Mouse (Mus musculus) left cerebral cortex, adult 8-10 months (tissue): ENCODE results near the gene Ift43. TPM values are rescaled to one million over a fixed set of nuclear protein-coding genes. Genes with fewer than 3 reads are reported as not detected.

Experiments used
- DNase-seq, 2 experiments: peaks; one replicate each; pipeline ENCODE4 v3.0.0; 2022; ENCODE audit warnings: low spot score in 2 of 2
- total RNA-seq, 4 experiments: library from RNA; stranded (reverse); gene quantifications; 2 replicates each; pipeline ENCODE4 v1.2.4; 2022

The Ift43 gene
- 10 to 100 TPM; 13.8 to 16.1 (median 15.1) TPM for total RNA-seq

DNA sequence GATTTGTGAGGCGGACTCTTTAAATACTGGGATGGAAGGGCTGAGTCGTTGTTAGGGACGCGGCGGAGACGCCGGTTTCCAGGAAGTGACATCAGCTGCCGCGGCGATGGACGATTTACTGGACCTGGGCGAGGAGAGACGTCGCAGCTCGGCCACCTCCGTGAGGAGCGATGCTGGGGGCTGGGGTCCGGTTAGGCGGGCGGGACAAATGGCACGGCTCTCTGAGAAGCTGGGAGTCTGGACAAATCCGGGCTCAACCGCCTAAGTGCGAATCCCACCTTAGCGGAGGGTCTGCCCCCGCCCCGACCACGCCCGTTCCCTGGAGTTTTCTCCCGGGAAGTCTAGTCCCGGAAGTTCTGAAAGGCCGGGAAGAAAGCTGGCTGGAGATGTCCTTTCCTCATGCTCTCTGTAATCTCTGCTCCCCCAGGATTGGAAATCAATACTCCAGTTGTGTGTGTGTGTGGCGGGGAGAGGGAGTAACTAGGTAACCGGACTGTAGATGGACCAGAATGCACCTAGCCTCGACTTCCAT lies at the start of gene Ift43:
Gene Ift43, plus strand, starts transcription at position 61 of the 532 bp plus-strand sequence.
- peak; percentile 62 to 69 for DNase-seq

DNA sequence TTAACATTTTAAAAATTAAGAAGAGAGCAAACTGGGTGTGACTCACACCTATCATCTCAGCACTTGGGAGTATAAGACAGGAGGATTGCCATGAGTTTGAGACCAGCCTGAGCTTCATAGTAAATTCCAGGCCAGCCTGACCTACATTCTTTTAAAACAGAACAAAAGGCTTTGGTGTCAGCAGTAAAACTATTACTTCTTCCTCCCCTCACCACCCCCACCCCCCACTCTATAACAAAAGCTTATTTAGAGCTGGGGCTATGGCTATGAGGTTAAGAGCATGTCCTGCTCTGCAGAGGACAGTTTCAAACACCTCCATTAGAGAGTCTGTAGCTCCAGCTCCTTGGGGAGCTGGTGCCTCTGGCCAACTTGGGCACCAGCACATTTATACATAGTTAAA lies 46.8 kb upstream of the Ift43 start:
- DNase-seq = no peak

DNA sequence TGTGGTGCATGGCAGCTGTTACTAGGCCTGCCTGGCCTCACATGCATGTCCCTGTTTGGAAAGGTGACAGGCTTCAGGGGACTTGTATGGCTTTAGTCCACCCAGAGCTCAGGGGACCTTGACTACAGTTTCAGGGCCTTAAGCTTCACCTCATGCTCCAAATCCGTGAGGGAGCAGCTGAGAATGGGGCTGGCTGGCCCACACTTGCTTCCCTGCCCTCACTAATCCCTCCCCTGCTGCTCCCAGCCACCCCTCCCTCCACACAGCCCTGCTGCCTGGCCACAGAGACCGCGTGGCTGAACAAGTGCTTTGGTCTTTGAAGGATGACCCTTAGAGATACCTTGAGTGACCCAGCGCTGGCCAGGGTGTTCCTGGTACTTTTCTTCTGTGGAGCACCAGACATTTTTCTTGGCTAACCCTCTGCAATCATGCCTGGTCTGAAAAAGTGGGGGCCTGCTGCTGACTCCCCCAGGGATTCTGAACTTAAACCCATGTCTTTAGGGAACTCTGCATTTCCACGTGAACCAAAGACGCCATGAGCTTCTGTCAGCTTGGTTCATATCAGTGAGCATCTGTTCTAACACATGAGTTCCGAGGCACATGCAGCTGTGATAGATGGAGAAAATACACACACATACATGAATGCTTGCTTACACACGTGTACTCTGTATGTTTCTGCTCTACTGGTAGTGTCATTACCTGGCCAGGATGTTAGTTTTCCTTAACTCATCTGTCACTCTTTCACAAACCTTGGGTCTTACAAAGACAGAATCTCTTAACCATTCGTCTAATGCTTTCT lies 45.8 kb upstream of the Ift43 start:
- DNase-seq = no peak

DNA sequence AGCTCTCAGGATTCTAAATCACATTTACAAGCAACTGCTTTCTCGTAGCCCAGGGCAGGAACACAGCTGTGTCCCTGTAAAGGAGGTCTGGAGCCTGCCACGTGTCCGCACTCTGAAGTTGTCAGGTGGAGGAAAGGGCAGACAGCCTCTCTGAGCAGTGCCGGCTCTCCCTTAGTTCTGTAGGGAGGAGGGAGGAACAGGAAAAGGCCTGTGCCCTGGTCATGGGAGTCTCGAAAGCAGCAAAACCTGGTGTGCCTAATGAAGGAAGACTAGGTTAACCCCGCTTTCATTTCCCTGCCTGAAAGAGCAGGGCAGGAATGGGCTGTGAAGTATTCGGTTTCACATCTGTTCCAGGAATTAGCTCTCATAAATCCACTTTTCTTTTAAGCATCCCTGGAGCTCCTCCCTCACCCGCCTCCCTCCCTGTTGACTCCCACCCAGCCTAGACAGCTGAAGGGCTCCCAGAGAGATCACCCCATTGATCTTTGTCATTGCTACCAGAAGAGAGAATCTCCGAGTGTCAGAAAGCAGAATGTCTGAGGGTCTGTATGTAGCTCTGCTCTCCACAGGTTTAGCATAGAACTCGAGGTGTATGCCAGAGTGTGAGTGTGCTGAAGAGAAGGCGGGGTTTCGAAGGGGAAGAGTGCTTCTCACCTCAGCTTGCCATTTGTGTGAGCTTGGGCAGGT lies 45.0 kb upstream of the Ift43 start:
- no peak for DNase-seq

DNA sequence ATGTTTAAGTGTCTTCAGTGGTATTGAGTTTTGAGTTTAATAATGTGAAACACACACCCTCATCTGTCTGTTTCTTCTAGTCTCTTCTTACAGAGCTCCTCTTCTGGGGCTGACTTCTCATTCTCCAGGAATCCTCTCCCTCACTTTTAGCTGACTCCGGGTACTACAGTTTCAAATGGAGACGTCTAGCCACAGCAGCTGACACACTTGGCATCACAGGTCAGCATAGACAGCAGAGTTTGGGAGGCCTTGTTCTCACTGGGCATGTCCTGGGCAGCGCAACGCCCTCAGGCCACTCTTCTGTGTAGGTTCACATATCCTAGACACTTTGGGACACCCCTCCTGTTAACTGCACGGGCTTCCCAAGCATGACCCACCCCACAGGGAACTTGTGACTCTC lies 43.3 kb upstream of the Ift43 start:
- DNase-seq = no peak

DNA sequence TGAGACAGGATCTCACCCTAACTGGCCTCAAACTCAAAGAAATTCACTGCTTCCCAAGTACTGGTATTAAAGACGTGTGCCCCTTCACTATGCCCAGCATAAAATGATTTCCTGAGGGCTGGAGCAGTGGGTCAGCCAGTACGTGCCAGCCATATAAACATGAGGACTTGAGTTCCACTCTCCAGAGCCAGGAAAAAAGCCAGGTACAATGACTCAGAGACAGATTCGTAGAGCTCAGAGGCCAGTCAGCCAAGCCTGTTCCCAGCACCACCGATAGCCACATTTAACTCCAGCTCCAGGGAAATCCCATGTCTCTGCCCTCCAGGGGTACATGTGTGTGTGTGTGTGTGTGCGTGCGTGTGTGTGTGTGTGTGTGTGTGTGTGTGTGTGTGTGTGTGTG lies 42.6 kb upstream of the Ift43 start:
- DNase-seq = no peak

DNA sequence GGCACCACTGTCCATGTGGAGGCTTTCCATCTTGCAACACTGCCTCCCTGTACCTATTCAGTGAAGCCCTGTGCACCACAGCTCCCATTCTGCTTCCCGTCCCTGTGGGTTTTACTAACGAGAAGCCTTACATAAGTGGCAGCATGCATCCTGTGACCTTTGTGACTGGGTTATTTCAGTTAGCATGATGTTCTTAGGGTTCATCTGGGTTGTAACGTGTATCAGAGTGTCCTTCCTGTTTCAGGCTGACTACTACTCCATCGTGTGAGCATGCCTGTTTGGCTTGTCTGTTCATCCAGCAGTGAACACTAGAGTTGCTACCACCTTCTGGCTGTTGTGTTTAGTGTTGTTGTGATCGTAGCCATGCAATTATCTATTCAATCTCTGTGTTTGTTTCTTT lies 36.2 kb upstream of the Ift43 start:
- DNase-seq = no peak

DNA sequence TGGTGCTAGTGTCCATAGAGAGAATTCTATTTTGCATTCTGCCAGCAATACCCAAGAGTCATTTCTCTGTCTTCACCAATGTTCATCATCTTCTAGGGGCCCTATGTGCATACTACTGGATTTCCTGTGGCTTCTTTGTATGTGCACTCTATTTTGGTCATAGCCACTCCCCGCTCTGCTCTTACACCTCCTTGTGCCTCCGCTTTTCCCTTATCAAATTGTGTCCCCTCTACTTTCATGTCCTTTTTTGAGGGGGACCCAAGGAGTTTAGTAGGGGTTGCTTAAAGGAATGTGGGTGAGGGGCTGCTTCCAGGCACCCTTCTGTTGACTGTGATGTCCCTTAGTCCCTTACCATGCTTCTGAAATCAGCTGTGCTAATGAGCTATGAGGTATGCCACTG lies 35.6 kb upstream of the Ift43 start:
- no peak for DNase-seq

DNA sequence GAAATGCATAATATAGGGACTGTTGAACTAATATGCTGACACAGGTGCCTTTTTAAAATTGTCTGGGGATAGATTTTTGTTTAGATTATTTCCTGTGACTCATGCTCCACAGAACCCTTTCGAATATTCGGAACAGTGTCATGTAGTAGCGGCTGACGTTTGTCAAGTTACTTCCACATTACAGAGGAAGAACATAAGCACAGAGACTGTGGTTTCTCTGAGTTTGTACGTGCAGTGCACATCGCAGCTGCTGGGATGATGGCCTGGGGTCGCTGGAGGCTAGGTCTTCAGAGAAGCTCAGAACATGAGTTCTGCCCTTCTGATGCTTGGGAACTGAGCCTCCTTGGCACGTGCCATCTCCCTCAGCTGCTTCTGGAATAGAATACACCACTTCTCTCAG lies 35.0 kb upstream of the Ift43 start:
- no peak for DNase-seq

DNA sequence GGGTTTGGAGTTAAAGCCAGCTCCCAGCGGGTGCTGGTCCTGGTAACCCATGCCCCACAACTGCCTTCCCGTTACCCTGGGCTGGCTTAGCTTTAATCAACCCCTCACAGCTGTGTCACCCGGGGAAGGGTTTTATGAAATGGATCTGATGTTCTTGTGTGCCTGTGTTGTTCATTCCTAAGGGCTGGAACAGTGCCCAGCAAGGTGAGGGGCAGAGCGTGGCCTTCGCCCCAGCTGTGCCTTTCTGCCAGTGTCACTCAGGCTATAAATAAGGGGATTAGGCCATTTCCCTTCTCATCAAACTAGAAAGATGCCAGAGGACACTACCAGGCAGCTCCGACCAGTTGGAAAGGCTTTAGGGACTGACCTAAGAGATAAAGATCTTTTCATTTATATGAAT lies 32.5 kb upstream of the Ift43 start:
- no peak for DNase-seq

DNA sequence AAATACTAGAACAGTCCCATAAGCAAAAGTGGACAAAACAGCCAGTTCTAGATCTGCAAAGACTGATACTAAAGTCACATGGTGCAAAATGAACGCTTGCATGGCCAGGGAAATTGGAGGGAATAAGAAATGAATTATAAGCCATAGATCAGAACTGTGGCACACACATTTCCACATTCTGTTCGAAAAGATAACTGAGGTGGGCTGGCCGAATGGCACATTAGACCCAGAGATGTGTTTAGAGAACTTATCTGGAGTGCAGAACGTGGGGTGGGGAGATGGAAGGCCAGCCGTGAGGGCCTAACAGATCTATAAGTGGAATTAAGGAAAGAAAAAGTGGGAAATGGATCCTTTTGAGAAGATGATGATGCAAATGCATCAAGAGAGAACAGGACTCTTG lies 30.9 kb upstream of the Ift43 start:
- no peak for DNase-seq

DNA sequence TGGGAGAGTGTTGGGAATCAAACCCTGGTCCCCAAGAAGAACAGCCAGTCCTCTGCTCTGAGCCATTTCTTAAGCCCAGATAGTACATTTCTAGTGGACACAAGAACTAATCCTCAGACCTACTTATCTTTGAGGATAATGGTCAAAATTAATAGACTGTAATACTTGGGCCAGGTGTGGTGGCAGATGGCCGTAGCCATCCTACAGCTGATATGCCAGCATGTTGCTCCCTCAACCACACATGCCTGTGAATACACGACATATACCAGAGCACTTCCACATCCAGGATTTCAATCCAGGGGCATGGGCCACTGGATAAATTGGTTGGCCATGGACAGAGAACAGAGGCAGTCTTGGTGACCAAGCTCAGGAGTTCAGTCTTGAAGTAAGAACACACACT lies 27.0 kb upstream of the Ift43 start:
- no peak for DNase-seq

DNA sequence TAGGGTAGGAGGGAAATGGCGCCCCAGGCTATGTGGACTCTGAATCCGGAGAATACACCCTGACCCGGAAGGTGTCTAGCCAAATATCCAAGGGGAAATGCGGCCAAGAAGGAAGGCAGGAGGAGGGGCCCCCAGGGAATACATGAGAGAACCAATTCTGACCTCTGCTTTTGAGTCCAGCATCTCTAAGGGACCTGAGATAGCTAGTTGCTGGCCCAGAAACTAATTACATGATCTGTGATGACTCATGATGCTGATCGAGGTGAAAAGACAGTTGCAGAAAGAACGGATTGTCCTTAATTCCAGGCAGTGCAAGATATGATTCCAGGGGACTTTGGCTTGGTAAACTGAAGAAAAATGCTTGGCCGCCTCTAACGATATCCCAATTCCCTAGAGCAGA lies 25.4 kb upstream of the Ift43 start:
- DNase-seq = no peak

DNA sequence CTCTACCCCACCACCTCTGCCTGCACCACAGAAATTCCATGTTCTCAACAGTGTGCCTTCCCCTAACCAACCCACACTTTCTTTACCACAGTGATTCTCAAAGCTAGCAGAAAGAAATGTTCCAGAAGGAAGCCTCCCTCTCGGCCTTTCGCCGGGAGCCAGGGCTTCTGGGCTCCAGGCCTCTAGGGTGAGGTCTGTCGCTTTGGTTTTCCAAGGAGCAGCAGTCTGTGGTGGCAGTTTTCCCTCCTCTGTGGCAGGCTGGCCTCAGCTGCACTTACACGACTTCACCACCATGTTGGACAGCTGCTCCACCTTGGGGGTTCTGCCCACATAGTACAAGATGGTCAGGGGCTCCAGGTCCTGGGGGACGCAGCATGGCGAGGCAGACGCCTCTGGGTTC lies 24.8 kb upstream of the Ift43 start:
- no peak for DNase-seq

DNA sequence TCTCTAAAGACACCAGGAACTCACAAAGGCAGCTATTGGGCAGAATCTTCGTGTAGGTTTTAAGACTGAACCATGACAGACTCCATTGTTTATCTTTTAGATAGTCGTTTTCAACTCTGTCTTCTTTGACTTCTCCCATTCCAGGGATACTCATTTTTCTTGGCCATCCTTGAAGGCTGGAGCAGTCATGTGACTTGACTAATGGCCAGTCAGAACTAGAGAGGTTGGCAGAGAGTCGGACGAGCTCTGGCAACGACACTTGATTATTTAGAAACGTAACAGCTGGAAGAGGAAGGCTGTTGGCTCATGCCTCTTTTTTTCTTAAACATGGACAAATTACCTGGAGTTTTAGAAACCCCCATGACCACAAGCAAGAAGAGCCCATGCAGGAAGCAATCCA lies 23.0 kb upstream of the Ift43 start:
- no peak for DNase-seq

DNA sequence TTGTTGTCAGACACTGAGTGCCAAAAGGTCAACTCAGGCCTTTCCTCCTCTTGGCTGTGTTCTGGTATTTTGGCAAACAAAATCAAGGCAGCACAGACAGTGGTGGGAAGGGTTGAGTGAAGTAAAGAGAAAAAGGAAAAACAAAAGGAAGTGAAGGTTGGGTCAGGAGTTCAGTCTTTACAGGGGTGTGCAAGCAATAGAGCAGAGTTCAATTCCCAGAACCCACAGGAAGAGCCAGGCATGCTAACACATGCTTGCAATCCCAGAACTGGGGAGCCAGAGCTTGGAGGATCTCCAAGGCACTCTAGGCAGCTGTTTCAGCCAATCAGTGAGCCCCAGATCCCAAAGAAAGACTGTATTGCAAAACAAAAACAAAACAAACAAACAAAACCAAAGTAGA lies 17.5 kb upstream of the Ift43 start:
- DNase-seq = no peak

DNA sequence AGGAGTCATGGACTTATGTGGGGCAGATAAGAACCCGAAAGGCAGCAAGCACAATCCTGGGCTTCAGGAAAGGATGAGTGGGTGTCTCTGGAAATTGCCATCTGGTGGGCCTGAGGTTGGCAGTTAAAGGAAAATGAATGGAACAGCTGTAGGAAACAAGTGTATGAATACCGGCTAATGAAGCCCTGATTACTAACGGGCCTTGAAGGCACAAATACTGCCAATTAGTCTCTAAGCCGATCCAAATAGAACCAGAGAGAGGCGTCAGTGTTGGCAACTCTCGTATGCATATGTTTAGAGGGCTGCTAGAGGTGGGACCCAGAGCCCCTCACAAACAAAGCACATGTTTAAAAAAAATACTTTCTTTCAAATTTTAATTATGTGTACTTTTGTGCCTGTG lies 10.9 kb upstream of the Ift43 start:
- DNase-seq = no peak

DNA sequence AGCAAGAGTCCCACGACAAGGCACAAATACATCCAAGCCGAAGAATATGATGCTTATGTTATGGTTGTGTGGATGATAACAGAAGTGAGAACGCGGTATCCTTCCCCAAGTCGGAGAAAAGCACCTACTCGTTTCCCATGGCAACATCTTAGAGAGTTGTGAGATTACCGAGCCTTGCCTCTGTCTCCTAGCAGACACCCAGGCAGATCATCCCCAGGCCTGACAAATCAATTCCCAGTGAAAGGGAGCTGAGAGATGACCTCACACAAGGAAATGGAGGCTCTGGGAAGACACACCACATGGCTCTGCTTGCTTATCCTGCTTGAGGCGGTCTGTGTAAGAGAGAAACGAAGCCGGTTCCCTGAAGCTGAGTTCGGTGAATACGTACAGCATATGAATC lies 7.7 kb upstream of the Ift43 start:
- no peak for DNase-seq

DNA sequence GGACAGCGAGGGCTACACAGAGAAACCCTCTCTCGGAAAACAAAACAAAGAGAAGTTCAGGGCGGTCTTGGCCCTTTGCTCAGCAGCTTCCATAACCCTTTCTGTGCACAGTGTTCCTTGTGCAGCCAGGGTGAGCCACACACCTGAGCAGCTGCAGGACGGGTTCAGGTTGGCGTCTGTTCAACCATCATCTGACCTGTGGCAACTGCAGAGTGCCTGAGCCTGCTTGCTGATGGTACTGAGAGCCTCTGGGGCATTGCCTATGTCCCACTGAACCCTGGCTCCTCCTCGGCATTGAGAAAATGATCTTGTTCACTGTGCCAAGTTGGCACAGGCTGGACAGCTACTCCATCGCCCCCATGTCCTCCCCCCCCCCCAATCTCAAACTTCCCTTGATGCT lies 7.0 kb upstream of the Ift43 start:
- no peak for DNase-seq

DNA sequence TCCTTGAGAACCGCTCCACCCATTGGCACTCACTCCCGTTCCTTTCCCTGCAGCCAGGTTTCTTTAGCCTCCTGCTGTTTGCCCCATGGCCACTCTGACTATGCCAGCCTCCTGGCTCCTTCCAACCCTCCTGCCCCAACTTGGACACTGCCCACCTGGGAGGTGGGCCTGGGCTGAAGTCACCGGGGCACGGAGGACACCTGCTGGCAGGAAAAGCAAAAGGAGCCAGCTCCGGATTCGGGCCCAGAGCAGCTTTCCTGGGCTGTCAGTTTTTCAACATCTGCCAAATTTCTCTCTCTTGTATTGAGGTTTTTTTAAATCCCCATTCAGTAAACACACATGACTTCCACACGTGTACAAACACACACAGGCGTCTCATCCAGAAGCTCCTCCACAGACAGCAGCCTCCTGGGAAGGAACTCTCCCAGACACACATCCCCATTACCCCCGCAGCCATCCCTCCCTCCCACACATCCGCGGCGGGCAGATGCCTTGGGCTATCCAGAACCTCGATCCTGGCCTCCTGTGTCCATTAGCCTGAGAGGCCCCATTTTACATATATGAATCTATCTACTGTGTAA lies 5.9 kb upstream of the Ift43 start:
- peak in 1 of 2 experiments; percentile 36 for DNase-seq

DNA sequence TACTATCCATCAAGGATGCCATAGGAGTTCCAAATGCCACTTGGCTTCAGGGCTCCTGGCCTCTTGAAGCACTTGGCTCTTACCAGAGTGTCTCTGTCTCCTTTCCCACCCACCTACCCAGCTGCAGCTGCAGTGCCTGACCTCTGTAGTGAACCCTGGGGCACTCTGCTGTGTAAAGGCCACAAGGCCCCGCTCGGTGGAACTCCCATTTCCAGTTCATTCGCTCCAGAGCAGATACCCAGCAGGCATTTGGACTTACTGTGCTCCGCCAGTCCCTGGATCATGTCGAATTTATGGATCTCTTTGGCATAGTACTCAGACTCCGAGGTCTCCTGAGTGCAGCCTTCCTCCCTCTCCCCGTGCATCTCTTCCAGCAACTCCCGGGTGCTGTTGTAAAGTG lies 5.0 kb upstream of the Ift43 start:
- DNase-seq = peak in 1 of 2 experiments; percentile 42

DNA sequence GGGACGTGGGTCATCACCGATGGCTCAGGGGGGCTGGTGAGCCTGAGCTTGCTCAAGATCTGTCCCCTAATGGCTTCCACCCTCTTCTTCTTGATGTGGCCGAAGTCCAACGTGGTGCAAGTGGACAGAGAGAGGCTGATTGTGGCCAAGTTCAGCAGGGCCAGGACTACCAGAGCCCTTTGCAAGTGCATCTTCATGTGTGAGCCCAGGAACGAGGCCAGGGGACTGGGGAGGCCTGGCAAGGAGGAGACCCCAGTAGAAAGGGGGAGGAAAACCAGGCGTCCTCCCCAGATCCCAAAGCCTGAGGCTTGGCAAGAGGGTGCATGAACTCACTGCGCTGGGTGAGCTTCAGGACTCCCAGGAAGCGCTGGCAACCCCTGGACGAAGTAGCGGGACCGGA lies 4.6 kb upstream of the Ift43 start:
- DNase-seq = peak in 1 of 2 experiments; percentile 14

DNA sequence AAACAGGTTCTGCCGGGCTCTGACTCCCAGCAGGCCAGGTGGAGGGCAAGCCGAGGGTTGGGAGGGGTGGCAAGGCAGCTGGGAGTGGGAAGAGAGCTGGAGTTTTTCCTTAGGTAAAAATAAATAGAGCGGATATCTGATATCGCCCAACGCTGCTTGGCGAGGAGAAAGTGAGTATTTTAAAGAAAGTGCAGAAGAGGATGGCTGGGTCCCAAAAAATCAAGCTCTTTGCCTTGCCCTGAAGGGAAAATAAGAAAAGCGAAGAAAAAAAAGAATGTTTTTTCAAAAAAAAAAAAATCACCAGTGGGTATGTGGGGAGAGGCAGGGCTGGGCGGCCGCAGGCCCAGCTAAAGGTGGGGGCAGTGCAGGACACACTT lies 4.2 kb upstream of the Ift43 start:
- DNase-seq = no peak
